Mouse (Mus musculus) small intestine, adult 2 months (tissue): ENCODE data around the gene Ints4.

ENCODE experiments used
- CTCF ChIP-seq: fragments of 200-500 bp; IDR thresholded peaks from 2 replicates; pipeline ENCODE4 v1.5.1; 2012; ENCODE audit warnings: low read depth, mild to moderate bottlenecking, control low read depth, inconsistent platforms, low read length, moderate library complexity, mixed read lengths; ENCODE audit not compliant: insufficient replicate concordance, insufficient read length; ENCODE audit errors: extremely low read depth
- POLR2A ChIP-seq: fragments of 200-500 bp; IDR thresholded peaks from 2 replicates; pipeline ENCODE4 v1.6.1; 2012; ENCODE audit warnings: low read depth, mild to moderate bottlenecking, control low read depth, inconsistent platforms, low read length, moderate library complexity

DNA sequence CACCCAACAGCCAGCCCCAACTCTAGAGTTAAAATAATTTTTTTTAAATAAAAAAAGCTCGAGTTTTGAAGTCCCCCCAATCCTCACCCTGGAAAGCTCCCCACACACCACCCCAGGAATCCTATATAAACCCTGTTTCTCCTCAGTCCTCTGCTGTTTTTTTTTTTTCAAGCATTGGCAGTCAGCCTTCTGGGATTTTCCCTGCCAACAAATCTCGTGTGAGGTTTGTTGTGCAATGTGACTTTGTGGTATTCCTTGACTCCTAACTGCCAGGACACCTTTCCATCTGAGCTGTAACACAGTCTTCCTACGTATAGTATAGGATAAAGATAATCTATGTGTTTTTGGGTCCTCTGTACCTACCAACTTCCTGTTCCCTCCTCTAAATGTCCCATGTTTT lies 1.4 kb upstream of the Ints4 start:
- TF ChIP-seq POLR2A: no peak
- TF ChIP-seq CTCF: no peak
